Mouse (Mus musculus): ENCODE results near the gene Snph.

GRCm38 (mm10) chr2:151575699-151576389 lies 56.5 kb downstream of the Snph start:
- no peak for TF ChIP-seq CTCF (IDR thresholded peaks at IDR 0.05; ENCODE audit: low read depth, low read length)
- TF ChIP-seq GATA1 (IDR thresholded peaks at IDR 0.05; ENCODE audit: borderline replicate concordance, low read length), result no peak
- TF ChIP-seq TAL1 (conservative IDR thresholded peaks at IDR 0.05; ENCODE audit: low read depth, low read length), result no peak

All from G1E (cell line).